Mouse (Mus musculus): ENCODE results near the gene Slf2. TPM values are rescaled to one million over a fixed set of nuclear protein-coding genes. Genes with fewer than 3 reads are reported as not detected.

Gene Slf2
- total RNA-seq, 2 experiments from 2014 or later = 27.5 to 37.0 TPM

DNA sequence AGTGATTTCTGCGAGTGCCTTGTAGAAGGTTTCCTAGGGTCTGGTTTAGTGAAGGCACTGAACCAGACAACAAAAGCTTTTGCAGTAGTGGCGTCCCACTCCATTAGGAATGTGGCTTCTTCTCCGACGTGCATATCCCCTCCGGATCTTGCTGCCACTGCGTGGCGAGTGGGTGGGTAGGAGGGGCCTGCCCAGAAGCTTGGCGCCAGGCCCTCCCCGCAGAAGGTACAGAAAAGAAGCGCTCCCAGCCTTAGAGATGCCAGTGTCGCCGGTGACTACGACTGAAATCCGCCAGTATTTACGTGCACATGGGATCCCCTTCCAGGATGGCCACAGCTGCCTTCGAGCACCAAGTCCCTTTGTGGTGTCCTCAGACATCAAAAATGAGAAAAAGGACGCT is 76.1 kb downstream of the Slf2 start:
- DNase-seq = no peak
- intact Hi-C loops (cut with DNase I) = loop anchor here (5.0 kb wide), 1 partner anchor 35 kb away; no protein-coding TSS in a partner anchor

DNA sequence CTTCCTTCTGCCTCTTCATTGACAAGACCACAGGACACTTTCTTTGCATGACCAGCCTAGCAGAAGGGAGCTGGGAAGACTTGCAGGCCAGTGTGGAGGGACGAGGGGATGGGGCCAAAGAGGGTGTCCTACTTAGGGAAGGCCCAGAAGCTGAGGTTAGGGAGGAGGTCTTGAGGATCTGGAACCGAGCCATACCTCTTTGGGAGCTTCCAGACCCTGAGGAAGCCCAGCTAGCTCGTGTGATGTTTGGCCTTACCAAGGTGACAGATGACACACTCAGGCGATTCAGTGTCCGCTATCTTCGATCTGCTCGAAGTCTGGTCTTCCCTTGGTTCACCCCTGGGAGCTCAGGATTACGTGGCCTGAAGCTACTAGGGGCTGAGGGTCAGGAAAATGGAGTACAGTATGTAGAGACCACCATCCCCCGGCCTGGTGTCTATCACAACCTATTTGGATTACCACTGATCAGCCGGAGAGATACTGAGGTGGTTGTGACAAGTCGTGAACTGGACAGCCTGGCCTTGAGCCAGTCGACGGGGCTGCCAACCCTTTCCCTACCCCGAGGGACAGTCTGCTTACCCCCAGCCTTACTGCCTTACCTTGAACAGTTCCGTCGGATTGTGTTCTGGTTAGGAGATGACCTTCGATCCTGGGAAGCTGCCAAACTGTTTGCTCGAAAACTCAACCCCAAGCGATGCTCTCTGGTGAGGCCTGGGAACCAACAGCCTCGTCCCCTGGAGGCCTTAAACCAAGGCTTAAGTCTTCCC is 76.7 kb downstream of the Slf2 start:
- no peak for DNase-seq
- intact Hi-C loops (cut with DNase I) = loop anchor here (5.0 kb wide), 1 partner anchor 35 kb away; no protein-coding TSS in a partner anchor

DNA sequence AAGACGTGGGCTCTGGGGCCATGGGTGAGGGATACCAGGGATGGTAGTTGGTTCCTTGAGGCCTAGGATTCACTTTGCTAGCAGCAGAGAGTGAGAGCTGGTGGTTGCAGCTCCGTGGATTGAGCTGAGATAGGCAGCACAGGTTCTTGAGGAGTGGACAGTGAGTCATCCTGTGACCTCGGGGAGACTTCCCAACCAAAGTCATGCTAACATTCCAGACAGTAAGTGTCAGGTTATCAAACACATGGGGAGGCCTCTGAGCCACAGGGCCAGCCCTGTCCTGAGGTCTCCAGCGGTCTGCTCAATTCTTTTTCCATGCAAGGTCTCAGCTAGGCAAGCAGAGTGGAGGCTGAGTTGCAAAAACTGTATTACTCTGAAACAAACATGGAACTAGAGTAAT is 79.7 kb downstream of the Slf2 start:
- intact Hi-C loops (cut with DNase I) = no loop called here
- no peak for DNase-seq

DNA sequence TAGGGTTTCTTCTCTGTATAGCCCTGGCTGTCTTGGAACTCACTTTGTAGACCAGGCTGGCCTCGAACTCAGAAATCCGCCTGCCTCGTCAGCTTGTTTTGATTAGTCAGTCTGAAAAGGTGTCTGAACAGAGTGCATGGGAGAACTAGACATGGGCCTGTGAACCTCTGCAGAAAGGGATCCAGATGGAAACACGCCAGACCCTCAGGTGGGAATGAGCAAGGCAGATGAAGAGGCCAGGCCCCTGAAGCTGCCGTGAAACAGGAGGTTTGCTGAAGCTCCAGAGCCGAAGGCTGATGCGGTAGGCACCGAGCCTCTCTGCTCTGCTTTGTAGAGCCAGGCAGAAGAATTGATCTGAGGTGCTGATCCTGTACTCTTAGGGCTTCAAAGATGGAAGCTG is 81.3 kb downstream of the Slf2 start:
- DNase-seq = no peak
- intact Hi-C loops (cut with DNase I) = loop anchor here (1.0 kb wide), 1 partner anchor 19 kb away; no protein-coding TSS in a partner anchor

DNA sequence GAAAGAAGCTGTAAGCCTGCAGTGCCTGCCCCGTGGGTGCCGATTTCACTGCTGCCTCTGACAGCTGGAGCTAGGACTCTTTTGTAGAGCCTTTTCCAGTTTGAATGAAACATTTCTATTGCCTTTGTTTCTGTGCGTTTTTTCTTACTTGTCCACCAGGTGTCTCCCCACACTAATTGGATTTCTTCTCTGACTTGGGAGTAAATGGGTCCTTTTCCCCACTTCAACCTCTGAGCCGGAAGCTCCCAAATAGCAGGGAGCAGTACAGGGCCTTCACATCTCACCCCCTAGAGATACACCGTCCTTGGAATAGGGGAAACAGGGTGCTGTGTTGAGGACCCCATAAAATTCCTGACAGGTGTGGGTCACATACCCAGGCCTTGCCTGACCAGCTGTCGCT is 81.7 kb downstream of the Slf2 start:
- intact Hi-C loops (cut with DNase I) = loop anchor here (1.0 kb wide), 1 partner anchor 19 kb away; no protein-coding TSS in a partner anchor
- peak; percentile 62 to 68 for DNase-seq

DNA sequence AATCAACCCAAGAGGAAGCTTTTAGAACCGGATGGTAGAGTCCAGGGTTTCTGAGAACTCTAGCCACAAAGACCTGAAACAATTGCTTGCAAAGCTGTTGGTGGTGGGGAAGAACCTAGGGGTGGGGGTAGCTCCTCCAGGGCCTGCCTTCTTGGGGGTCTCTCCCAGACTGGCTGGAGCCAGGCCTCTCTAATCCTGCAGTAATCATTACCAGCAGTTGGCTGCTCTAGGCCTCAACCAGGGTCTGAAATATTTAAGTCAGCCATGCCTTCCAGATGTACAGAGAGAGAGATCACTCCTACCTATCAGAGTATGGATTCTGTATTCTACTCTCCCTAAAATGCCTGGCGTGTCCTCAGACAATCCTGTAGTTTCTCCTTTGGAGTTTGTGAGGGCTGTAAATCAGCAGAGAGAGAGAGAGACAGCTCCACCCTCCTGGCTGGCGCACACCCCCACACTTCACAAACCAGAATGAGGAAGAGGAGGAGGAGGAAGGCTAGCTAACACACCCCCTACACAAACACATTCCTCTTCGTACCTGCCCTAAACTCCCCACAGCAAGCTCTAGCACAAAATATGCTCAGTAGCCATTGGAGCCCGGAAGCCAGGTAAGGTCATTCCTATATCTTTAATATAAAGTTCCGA is 82.8 kb downstream of the Slf2 start:
- intact Hi-C loops (cut with DNase I) = no loop called here
- no peak for DNase-seq

DNA sequence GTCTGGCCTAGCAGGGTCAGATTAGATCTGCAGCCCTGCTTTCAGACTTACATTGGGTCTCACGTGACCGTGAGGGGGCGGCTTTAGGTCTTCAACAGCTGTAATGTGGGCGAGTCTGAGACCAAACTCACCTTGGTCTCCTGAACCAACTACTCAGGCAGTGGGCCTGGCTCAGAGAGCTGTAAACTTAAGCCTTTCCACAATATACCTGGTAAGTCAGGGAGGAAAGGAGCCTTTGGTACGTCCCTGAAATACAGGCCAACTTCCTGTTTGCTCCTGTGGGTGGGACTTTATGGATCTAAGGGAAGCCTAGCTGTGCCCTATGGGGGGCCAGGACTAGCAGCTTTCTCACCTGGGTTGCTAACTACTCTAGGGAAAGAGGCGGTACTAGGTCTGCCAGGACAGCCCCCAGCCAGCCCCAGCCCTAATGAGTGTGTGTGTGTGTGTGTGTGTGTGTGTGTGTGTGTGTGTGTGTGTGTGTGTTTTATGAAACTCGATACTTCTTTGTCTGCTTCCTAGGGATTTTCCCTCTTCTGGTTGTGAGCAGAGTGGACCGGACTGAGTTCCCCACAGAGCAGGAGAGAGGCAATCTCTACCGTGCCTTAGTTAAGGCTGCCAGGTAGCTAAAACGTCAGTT is 83.5 kb downstream of the Slf2 start, which contains the start of gene Lzts2:
Lzts2 (plus strand) TSS at position 80 of the 637 bp plus-strand sequence.
- DNase-seq = peak in 1 of 2 experiments; percentile 17

DNA sequence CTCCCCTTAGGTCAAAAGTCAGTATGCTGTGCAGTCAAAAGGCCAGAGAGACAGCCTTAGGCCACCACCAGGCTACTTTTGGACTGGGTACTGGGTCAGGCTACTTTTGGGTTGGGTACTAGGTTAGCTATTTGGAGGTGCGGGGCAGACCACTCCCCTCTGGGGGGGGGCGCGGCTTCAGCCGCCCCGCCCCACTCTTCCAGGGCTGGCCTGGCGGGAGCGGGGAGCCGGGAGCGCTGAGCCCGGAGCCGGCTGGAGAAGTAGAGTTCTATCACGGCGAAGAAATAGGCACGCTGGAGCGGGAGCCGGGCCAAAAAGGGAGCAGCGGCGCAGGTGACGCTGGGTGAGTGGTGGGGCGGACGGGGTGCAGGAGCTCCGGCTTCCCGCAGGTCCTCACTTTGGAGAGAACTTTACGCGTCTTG is 84.0 kb downstream of the Slf2 start:
- intact Hi-C loops (cut with DNase I) = no loop called here
- peak; percentile 74 to 80 for DNase-seq

More for the DNA sequence above, 83.5 kb downstream of the Slf2 start, which contains the start of gene Lzts2:
- intact Hi-C loops (cut with DNase I) = no loop called here

DNA sequence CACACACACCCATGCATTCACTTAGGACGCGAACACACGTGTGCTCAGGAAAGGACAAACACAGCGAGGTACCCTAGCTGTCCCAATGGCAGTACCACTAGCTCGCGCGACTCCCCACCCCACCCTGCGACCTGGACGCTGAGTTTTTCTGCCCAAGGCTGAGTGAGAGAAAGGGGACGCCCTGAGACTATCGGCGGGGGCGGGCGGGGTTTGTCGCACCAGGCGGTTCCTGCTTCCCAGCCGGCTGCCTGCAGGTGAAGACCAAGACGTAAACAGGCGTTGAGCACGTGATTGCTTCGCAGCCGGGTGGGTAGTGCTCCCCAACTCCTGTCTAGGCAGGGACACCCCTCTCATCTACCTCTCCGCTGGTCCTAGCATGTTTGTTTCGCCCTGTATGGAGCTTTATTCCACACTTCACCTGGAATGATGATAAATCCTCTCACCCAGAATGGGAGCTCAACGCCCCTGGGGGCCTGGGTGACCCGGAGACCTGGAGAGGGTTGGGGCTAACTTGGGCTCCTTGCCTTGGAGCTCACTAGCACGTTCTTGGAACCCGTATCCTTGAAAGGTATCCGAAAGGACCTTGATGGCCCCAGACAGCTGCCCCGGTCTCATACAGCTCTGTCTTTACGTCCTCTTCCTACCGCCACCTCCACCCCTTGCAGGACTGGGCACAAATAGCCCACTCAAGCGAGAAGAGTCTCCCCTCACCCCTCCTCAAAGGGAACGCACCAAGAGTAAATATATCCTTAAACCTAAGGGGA is 84.7 kb downstream of the Slf2 start:
- DNase-seq = peak; percentile 73 to 77
- intact Hi-C loops (cut with DNase I) = no loop called here

DNA sequence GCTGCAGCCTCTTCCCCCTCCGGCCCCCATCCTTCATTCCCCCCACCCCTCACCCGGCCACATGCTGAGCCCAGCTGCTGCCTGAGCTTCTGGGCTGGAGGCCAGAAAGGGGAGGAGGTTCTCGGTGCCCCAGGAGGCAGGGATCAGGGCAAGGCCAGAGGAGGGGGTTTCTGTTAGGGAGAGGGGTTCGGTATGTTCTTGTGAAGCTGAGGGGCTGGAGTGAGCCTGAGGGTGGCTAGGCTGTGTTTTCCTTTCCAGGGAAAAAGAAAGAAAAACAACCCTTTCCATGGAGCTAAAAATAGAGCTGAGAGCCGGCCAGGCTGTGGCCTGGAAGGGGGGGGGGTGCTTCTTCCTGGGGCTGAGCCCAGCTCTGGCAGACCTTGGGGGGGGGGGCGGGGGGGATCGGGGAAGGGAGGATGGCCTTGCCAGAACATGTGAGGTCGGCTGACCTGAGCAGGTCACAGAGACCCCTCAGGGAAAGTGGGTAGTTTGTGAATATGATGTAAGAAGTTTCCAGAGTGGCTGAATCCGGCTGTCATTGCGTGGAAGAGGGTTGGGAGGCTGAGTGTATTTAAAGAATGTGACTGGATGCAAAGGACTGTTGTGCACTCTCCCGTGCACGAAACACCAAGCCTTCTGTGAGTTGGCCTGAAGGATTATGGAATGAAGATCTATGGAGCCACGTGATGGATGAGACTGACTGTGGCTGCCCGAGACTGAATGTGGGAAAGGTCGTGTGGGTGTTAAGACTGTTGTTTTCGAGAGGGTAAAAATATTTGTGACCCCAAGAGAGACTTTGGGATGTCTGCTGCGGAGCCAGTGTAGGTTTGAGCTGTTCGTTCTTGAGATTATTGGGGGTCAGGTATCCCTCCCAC is 85.6 kb downstream of the Slf2 start:
- DNase-seq = peak; percentile 92
- intact Hi-C loops (cut with DNase I) = no loop called here

DNA sequence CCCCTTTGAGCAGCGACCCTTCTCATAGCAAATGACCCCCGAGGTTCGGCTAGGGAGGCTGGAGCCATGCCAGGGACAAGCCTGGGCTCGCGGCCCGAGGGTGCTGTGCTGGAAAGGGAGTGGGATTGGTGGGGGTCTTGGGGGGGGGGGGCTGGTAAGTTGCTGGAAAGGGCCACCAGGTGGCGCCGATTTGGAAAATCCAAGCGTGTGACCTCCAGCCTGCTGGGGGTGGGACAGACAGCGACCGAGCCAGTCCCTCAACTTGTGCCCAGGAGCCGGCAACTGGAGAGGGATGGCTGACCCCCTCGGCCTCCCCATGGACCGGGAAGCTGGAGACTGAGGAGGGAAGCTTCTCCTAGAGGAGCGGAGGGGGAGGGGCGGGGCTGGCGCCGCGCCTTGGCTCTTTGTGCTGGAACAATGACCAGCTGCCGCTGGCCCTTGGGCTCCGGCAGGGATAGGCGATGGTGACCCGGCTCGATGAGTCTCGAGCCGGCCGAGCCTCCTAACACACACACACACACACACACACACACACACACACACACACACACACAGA is 86.3 kb downstream of the Slf2 start:
- DNase-seq = peak; percentile 92
- intact Hi-C loops (cut with DNase I) = no loop called here

DNA sequence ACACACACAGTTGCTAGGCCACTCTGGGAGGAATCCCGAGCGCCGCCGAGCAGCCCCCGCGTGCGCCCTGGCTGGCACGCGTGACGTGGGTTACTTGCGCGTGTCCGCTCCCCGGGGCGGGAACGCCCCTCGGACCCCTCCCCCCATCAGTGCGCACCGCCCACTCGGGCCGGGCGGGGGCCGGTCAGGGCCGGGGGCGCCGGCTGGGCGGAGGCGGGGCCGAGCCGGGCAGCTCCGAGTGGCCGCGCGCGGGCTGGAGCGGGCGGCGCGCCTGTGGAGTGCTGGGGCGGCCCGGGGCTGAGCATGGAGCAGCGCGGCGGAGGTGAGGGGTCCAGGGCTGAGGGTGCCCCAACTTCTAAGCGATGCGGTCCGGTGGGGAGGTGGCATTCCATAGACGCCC is 87.0 kb downstream of the Slf2 start:
- intact Hi-C loops (cut with DNase I) = no loop called here
- peak; percentile 93 to 94 for DNase-seq

DNA sequence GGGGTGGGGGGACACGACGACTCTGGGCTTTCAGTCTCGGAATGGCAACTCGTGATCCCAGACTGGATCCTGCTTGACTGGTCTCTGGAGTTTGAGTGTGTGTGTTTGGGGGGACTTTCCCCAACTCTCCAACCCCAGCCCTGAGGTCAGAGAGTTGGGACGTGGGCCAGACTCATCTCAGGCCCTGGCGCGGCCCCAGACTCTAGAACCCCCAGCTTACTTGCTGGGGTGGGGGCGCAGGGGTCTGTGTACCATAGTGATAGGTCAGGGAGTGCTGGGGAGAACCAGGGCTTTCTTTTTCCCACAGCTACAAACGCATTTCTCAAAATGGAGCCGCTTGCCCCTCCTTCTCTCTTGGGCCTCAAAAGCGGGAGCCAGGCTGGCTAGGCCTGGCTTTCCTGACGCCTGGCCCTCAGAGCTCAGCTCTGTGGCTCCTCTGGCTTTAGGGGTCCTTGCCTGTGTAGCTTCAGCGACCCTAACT is 87.4 kb downstream of the Slf2 start:
- intact Hi-C loops (cut with DNase I) = no loop called here
- DNase-seq = peak; percentile 60 to 71

DNA sequence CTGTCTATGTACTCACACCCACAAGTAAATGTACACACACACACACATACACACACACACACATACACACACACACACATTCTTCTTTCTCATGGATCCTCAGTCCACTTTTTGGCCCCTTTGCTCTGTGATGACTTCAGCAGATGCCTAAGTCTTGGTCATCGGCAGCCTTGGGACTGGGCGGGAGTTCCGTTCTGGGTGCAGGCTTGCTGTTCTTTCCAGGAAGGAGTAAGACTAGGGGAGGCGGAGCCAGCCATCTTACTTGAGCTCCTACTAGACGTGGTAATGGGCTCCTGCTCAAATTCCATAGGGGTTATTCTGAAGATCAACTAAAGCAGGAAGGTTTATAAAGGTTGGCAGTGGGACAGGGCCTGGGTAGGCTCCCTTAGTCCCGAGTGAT is 89.4 kb downstream of the Slf2 start:
- peak; percentile 82 to 83 for DNase-seq

DNA sequence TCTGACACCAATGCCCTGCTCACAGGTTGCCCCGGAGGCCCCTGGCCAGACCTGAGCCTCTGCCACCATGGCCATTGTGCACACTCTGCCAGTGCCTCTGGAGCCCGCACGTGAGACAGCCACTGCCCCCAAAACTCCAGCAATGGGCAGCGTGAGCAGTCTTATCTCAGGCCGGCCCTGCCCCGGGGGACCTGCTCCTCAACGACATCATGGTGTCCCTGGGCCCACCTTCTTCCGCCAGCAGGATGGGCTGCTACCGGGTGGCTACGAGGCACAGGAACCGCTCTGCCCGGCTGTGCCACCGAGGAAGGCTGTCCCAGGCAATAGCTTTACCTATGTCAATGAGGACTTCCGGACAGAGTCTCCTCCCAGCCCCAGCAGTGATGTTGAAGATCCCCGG is 90.4 kb downstream of the Slf2 start:
- DNase-seq = no peak
- intact Hi-C loops (cut with DNase I) = no loop called here

More for the DNA sequence above, 89.4 kb downstream of the Slf2 start:
- intact Hi-C loops (cut with DNase I) = no loop called here

DNA sequence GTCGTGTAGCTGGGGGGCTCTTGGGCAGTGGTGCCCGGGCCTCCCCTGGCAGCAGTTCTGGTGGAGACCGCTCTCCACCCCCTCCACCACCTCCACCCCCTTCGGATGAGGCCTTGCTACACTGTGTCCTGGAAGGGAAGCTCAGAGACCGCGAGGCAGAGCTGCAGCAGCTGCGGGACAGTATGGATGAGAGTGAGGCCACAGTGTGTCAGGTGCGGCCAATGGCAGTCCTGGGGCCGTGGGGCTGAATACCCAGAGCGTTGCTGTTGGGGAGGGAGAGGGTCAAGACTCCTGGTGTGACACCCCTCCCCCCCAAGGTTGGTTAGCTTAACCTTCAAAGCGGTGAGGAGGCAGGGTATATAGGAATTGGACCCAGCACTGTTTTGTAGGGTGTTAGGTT is 93.0 kb downstream of the Slf2 start:
- intact Hi-C loops (cut with DNase I) = no loop called here
- DNase-seq = no peak

DNA sequence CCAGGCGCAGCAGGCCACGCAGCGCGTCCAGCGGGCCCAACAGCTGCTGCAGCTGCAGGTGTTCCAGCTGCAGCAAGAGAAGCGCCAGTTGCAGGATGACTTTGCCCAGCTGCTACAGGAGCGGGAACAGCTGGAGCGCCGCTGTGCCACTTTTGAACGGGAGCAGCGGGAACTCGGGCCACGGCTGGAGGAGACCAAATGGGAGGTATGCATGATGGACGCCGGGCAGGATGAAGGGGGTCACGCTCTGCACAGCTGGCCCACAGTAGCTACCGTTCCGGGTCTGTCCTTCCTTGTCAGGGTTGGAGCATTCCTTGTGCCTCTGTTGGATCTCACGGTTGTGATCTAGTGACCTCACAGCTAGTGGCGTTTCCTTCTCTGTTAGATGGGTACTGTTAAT is 93.8 kb downstream of the Slf2 start:
- intact Hi-C loops (cut with DNase I) = no loop called here

DNA sequence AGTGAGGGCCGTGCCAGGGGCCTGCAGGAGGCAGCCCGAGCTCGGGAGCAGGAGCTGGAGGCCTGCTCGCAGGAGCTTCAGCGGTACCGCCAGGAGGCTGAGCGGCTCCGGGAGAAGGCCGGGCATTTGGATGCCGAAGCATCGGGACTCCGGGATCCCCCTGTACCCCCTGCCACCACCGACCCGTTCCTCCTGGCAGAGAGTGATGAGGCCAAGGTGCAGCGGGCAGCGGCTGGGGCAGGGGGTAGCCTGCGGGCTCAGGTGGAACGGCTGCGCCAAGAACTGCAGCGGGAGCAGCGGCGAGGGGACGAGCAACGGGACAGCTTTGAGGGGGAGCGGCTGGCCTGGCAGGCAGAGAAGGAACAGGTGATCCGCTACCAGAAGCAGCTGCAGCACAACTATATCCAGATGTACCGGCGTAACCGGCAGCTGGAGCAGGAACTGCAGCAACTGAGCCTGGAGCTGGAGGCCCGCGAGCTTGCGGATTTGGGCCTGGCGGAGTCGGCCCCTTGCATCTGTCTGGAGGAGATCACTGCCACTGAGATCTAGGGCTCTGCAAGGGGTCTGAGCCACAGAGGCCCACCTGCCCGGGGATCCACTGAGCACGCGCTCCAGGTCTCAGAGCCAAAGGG is 95.1 kb downstream of the Slf2 start:
- intact Hi-C loops (cut with DNase I) = no loop called here
- no peak for DNase-seq

More for the DNA sequence above, 93.8 kb downstream of the Slf2 start:
- DNase-seq = no peak

Measured in heart, postnatal 10 days (tissue).